21 mouse cellular contexts compared by ENCODE assay signal in genomic region chr17:14912981-14913380, GRCm38 (mm10). TPM values are rescaled to one million over a fixed set of nuclear protein-coding genes. Genes with fewer than 3 reads are reported as not detected.
DNase-seq lines count a peak whose midpoint lies in the region.
"Had no signal": no experiment of that assay in that cellular context is flagged by ENCODE, and none has a peak within 500 bp of the region (broad histone marks: within the 10 kb centered on the region; RNA-seq: fewer than 3 reads in every experiment).

No protein-coding gene starts in this region.

- no peaks in the 10 kb centered on the region for H3K4me1 ChIP-seq in heart, embryonic 10.5 days
- H3K4me1 ChIP-seq in limb, embryonic 10.5 days, result no peaks in the 10 kb centered on the region
- H3K4me1 ChIP-seq in embryonic facial prominence, embryonic 10.5 days, result no peaks in the 10 kb centered on the region
- H3K4me1 ChIP-seq: embryonic facial prominence, embryonic 12.5 days; embryonic facial prominence, embryonic 15.5 days; hindbrain, embryonic 10.5 days; hindbrain, embryonic 13.5 days had no signal

- H3K36me3 ChIP-seq in heart, embryonic 10.5 days, result no peaks in the 10 kb centered on the region
- no peaks in the 10 kb centered on the region for H3K36me3 ChIP-seq in limb, embryonic 10.5 days
- H3K36me3 ChIP-seq in embryonic facial prominence, embryonic 10.5 days (replicated peaks), result no peaks in the 10 kb centered on the region
- H3K36me3 ChIP-seq: embryonic facial prominence, embryonic 12.5 days; embryonic facial prominence, embryonic 15.5 days; G1E; hindbrain, embryonic 10.5 days; hindbrain, embryonic 13.5 days had no signal

- H3K27ac ChIP-seq in heart, embryonic 10.5 days, result no peak overlapping the region
- no peak overlapping the region for H3K27ac ChIP-seq in limb, embryonic 10.5 days
- H3K27ac ChIP-seq in embryonic facial prominence, embryonic 10.5 days (replicated peaks), result no peak overlapping the region
- H3K27ac ChIP-seq: embryonic facial prominence, embryonic 12.5 days; embryonic facial prominence, embryonic 15.5 days; gastrocnemius, adult 2 months; heart, adult 2 months; hindbrain, embryonic 10.5 days; hindbrain, embryonic 13.5 days had no signal

- DNase-seq in heart, embryonic 10.5 days (ENCODE audit: low spot score), result peak; percentile 62
- DNase-seq in heart, adult 18-20 months, result no peak
- DNase-seq in thymus, postnatal 10 days (ENCODE audit: low spot score in 2 of 2), result peak; percentile 37 to 44
- no peak for DNase-seq in thymus, postnatal 25 days
- peak; percentile 12 for DNase-seq in limb, embryonic 10.5 days (ENCODE audit: low spot score)
- no peak for DNase-seq in embryonic facial prominence, embryonic 10.5 days (ENCODE audit: low spot score)
- DNase-seq: adrenal gland, postnatal 10 days; cerebellum, adult 18-20 months; cerebellum, adult 9-10 months; cerebellum, postnatal 14 days; forebrain, postnatal 0 days; gastrocnemius, adult 2 months; gastrocnemius, postnatal 14 days; heart, adult 2 months; heart, postnatal 36 days had no signal

- WGBS in heart, embryonic 10.5 days, result 84% methylated on average over 8 of the region's 8 CpGs
- WGBS in limb, embryonic 10.5 days, result 91% methylated on average over 8 of the region's 8 CpGs
- WGBS in embryonic facial prominence, embryonic 10.5 days, result 85% methylated on average over 8 of the region's 8 CpGs

- H3K4me3 ChIP-seq in heart, embryonic 10.5 days, result no peak overlapping the region
- H3K4me3 ChIP-seq in limb, embryonic 10.5 days, result no peak overlapping the region
- H3K4me3 ChIP-seq in embryonic facial prominence, embryonic 10.5 days, result no peak overlapping the region
- H3K4me3 ChIP-seq: embryonic facial prominence, embryonic 12.5 days; embryonic facial prominence, embryonic 15.5 days; gastrocnemius, adult 2 months; heart, adult 2 months; hindbrain, embryonic 10.5 days; hindbrain, embryonic 13.5 days had no signal

- no peaks in the 10 kb centered on the region for H3K27me3 ChIP-seq in heart, embryonic 10.5 days (ENCODE audit: insufficient read depth, poor library complexity, severe bottlenecking)
- H3K27me3 ChIP-seq in limb, embryonic 10.5 days (ENCODE audit: low read depth, poor library complexity, severe bottlenecking), result no peaks in the 10 kb centered on the region
- H3K27me3 ChIP-seq in embryonic facial prominence, embryonic 10.5 days (replicated peaks; ENCODE audit: low read depth, poor library complexity, severe bottlenecking), result no peaks in the 10 kb centered on the region
- H3K27me3 ChIP-seq: CH12.LX; embryonic facial prominence, embryonic 12.5 days; embryonic facial prominence, embryonic 15.5 days; hindbrain, embryonic 13.5 days had no signal

- H3K9me3 ChIP-seq in heart, embryonic 10.5 days, result no peaks in the 10 kb centered on the region
- H3K9me3 ChIP-seq in limb, embryonic 10.5 days (replicated peaks), result no peaks in the 10 kb centered on the region
- no peaks in the 10 kb centered on the region for H3K9me3 ChIP-seq in embryonic facial prominence, embryonic 10.5 days
- H3K9me3 ChIP-seq: embryonic facial prominence, embryonic 12.5 days; embryonic facial prominence, embryonic 15.5 days; G1E; hindbrain, embryonic 10.5 days; hindbrain, embryonic 13.5 days had no signal

RNA-seq across cellular contexts. Expression of gene Wdr27, which starts 30.0 kb away (rescaled TPM):
- 3.2 TPM in 2 replicates for polyA plus RNA-seq in heart, embryonic 10.5 days (2016; fragmentation: Nextera tagmentation; extraction: Ambion mirVana)
- 1 to 10 TPM; 1.6 to 2.4 TPM for total RNA-seq in heart, adult 18-20 months (2021)
- 3.4 and 5.0 TPM in 2 replicates for polyA plus RNA-seq in limb, embryonic 10.5 days (2016; fragmentation: Nextera tagmentation; extraction: Ambion mirVana)
- 4.3 and 5.0 TPM in 2 replicates for polyA plus RNA-seq in embryonic facial prominence, embryonic 10.5 days (2016; fragmentation: Nextera tagmentation; extraction: Ambion mirVana)

RNA-seq across cellular contexts. Expression of gene 1600012H06Rik, which starts 30.0 kb away (rescaled TPM):
- 29.8 and 32.8 TPM in 2 replicates for polyA plus RNA-seq in heart, embryonic 10.5 days (2016; fragmentation: Nextera tagmentation; extraction: Ambion mirVana)
- total RNA-seq in heart, adult 18-20 months (2021), result 10 to 100 TPM; 12.3 to 12.4 TPM
- polyA plus RNA-seq in limb, embryonic 10.5 days (2016; fragmentation: Nextera tagmentation; extraction: Ambion mirVana), result 21.3 and 25.4 TPM in 2 replicates
- polyA plus RNA-seq in embryonic facial prominence, embryonic 10.5 days (2016; fragmentation: Nextera tagmentation; extraction: Ambion mirVana), result 24.9 and 27.3 TPM in 2 replicates

RNA-seq across cellular contexts. Expression of gene Phf10, which starts 48.1 kb away (rescaled TPM):
- 18.9 and 33.3 TPM in 2 replicates for polyA plus RNA-seq in heart, embryonic 10.5 days (2016; fragmentation: Nextera tagmentation; extraction: Ambion mirVana)
- 10 to 100 TPM; 42.5 to 46.4 TPM for total RNA-seq in heart, adult 18-20 months (2021)
- polyA plus RNA-seq in limb, embryonic 10.5 days (2016; fragmentation: Nextera tagmentation; extraction: Ambion mirVana), result 31.0 and 32.2 TPM in 2 replicates
- 28.2 and 33.8 TPM in 2 replicates for polyA plus RNA-seq in embryonic facial prominence, embryonic 10.5 days (2016; fragmentation: Nextera tagmentation; extraction: Ambion mirVana)

Comparison
In these comparisons a context has a peak if more than half of its experiments do, and no peak if none do; other contexts are left out.
1. DNase-seq: peak in heart, embryonic 10.5 days (single experiment), thymus, postnatal 10 days (2 of 2) and limb, embryonic 10.5 days (single experiment); none in heart, adult 18-20 months (0 of 2), thymus, postnatal 25 days (single experiment) and embryonic facial prominence, embryonic 10.5 days (single experiment).